Mouse (Mus musculus): ENCODE measurements around the gene Usf2. TPM values are rescaled to one million over a fixed set of nuclear protein-coding genes. Genes with fewer than 3 reads are reported as not detected.
A peak's percentile ranks its signal among the peaks of the same experiment; 100 is the strongest.

Usf2 gene
- polyA plus RNA-seq, 1 experiment from 2014 or later: 21.9 TPM

- Histone ChIP-seq H3K27ac (no peak overlapping the region), H3K4me2 (peak overlapping the region; percentile 66), H3K4me3 (peak overlapping the region; percentile 34), H3K27me3 (no peaks in the 10 kb centered on the region; the same call in 1 of the 2 replicates), H3K9ac (no peak overlapping the region), H3K36me3 (no peaks in the 10 kb centered on the region), H3K9me3 (no peaks in the 10 kb centered on the region), H3K4me1 (peaks cover 12% of the 10 kb centered on the region)
- no peak for ATAC-seq (ENCODE audit: insufficient number of reproducible peaks, insufficient read depth, low FRiP score, low TSS enrichment, low read depth)
- 24% methylated on average over 16 of the region's 17 CpGs for WGBS
These were observed 47.6 kb downstream of the Usf2 start for GRCm38 (mm10) chr7:30908992-30909431.

GRCm38 (mm10) chr7:30908277-30908991 is 48.2 kb downstream of the Usf2 start:
- peak overlapping the region; percentile 34 for H3K4me3 ChIP-seq
- WGBS: 2% methylated on average over 26 of the region's 26 CpGs
- peak overlapping the region; percentile 49; the same call in 1 of the 2 replicates for H3K9ac ChIP-seq

GRCm38 (mm10) chr7:30904042-30904441 is 52.6 kb downstream of the Usf2 start:
- H3K4me1 ChIP-seq: peaks cover 12% of the 10 kb centered on the region
- no peak overlapping the region for H3K27ac ChIP-seq
- H3K27me3 ChIP-seq: no peaks in the 10 kb centered on the region; the same call in 1 of the 2 replicates
- ATAC-seq (ENCODE audit: insufficient number of reproducible peaks, insufficient read depth, low FRiP score, low TSS enrichment, low read depth): no peak
- WGBS: 54% methylated on average over 4 of the region's 4 CpGs
- H3K4me2 ChIP-seq: no peak overlapping the region
- H3K36me3 ChIP-seq: no peaks in the 10 kb centered on the region
- H3K9me3 ChIP-seq: no peaks in the 10 kb centered on the region
- H3K4me3 ChIP-seq: no peak overlapping the region
- no peak overlapping the region for H3K9ac ChIP-seq

More at GRCm38 (mm10) chr7:30908277-30908991, 48.2 kb downstream of the Usf2 start:
- Histone ChIP-seq H3K4me1 (peaks cover 12% of the 10 kb centered on the region), H3K4me2 (peak overlapping the region; percentile 66), H3K36me3 (no peaks in the 10 kb centered on the region), H3K27me3 (no peaks in the 10 kb centered on the region; the same call in 1 of the 2 replicates), H3K9me3 (no peaks in the 10 kb centered on the region), H3K27ac (no peak overlapping the region)
- ATAC-seq (ENCODE audit: insufficient number of reproducible peaks, insufficient read depth, low FRiP score, low TSS enrichment, low read depth): no peak

Other genes with a start within 250 kb of the Usf2 start
- gene Atp4a, start 244.6 kb downstream of the Usf2 start, polyA plus RNA-seq (2015; fragmentation: Nextera tagmentation; extraction: Ambion mirVana): 0.10 and 0.17 TPM in 2 replicates
- gene Tmem147, start 227.3 kb downstream of the Usf2 start, polyA plus RNA-seq (2015; fragmentation: Nextera tagmentation; extraction: Ambion mirVana): 181 and 185 TPM in 2 replicates
- 0.74 and 0.90 TPM in 2 replicates for gene Gapdhs, start 213.1 kb downstream of the Usf2 start, polyA plus RNA-seq (2015; fragmentation: Nextera tagmentation; extraction: Ambion mirVana)
- 2.5 and 3.3 TPM in 2 replicates for gene Sbsn, start 205.3 kb downstream of the Usf2 start, polyA plus RNA-seq (2015; fragmentation: Nextera tagmentation; extraction: Ambion mirVana)
- 14.5 and 22.3 TPM in 2 replicates for gene Dmkn, start 193.0 kb downstream of the Usf2 start, polyA plus RNA-seq (2015; fragmentation: Nextera tagmentation; extraction: Ambion mirVana)
- gene Krtdap, start 168.9 kb downstream of the Usf2 start, polyA plus RNA-seq (2015; fragmentation: Nextera tagmentation; extraction: Ambion mirVana): 72.6 and 127 TPM in 2 replicates
- gene Ffar2, start 133.0 kb downstream of the Usf2 start, polyA plus RNA-seq (2015; fragmentation: Nextera tagmentation; extraction: Ambion mirVana): not detected in 2 replicates
- not detected in 2 replicates for gene Ffar3, start 100.6 kb downstream of the Usf2 start, polyA plus RNA-seq (2015; fragmentation: Nextera tagmentation; extraction: Ambion mirVana)
- not detected in 2 replicates for gene Ffar1, start 95.2 kb downstream of the Usf2 start, polyA plus RNA-seq (2015; fragmentation: Nextera tagmentation; extraction: Ambion mirVana)
- 0.18 TPM in 1 of 2 replicates, not detected in the other for gene Cd22, start 76.5 kb downstream of the Usf2 start, polyA plus RNA-seq (2015; fragmentation: Nextera tagmentation; extraction: Ambion mirVana)
- gene Mag, start 41.9 kb downstream of the Usf2 start, polyA plus RNA-seq (2015; fragmentation: Nextera tagmentation; extraction: Ambion mirVana): 0.34 and 0.49 TPM in 2 replicates
- gene Hamp2, start 32.1 kb downstream of the Usf2 start, polyA plus RNA-seq (2015; fragmentation: Nextera tagmentation; extraction: Ambion mirVana): 1.0 and 1.4 TPM in 2 replicates
- gene Hamp, start 12.8 kb downstream of the Usf2 start, polyA plus RNA-seq (2015; fragmentation: Nextera tagmentation; extraction: Ambion mirVana): not detected in 2 replicates
- gene Lsr, start 16.7 kb upstream of the Usf2 start, polyA plus RNA-seq (2015; fragmentation: Nextera tagmentation; extraction: Ambion mirVana): 26.1 and 29.3 TPM in 2 replicates
- gene Fam187b, start 17.0 kb upstream of the Usf2 start, polyA plus RNA-seq (2015; fragmentation: Nextera tagmentation; extraction: Ambion mirVana): 1.5 and 2.6 TPM in 2 replicates
- 16.7 and 20.7 TPM in 2 replicates for gene Fxyd5, start 85.7 kb upstream of the Usf2 start, polyA plus RNA-seq (2015; fragmentation: Nextera tagmentation; extraction: Ambion mirVana)
- gene Fxyd7, start 94.7 kb upstream of the Usf2 start, polyA plus RNA-seq (2015; fragmentation: Nextera tagmentation; extraction: Ambion mirVana): 18.3 and 23.1 TPM in 2 replicates
- gene Fxyd1, start 100.4 kb upstream of the Usf2 start, polyA plus RNA-seq (2015; fragmentation: Nextera tagmentation; extraction: Ambion mirVana): 50.0 and 59.2 TPM in 2 replicates
- gene Lgi4, start 102.5 kb upstream of the Usf2 start, polyA plus RNA-seq (2015; fragmentation: Nextera tagmentation; extraction: Ambion mirVana): 1.3 and 1.7 TPM in 2 replicates
- 55.9 and 59.6 TPM in 2 replicates for gene Fxyd3, start 119.9 kb upstream of the Usf2 start, polyA plus RNA-seq (2015; fragmentation: Nextera tagmentation; extraction: Ambion mirVana)
- 5.6 and 6.4 TPM in 2 replicates for gene Hpn, start 158.5 kb upstream of the Usf2 start, polyA plus RNA-seq (2015; fragmentation: Nextera tagmentation; extraction: Ambion mirVana)
- gene Scn1b, start 170.2 kb upstream of the Usf2 start, polyA plus RNA-seq (2015; fragmentation: Nextera tagmentation; extraction: Ambion mirVana): 4.3 and 4.8 TPM in 2 replicates
- 82.6 and 84.8 TPM in 2 replicates for gene Gramd1a, start 199.1 kb upstream of the Usf2 start, polyA plus RNA-seq (2015; fragmentation: Nextera tagmentation; extraction: Ambion mirVana)